ENCODE assay signal across 8 mouse cellular contexts in genomic region chr2:132251911-132252310, GRCm38 (mm10). TPM values are rescaled to one million over a fixed set of nuclear protein-coding genes. Genes with fewer than 3 reads are reported as not detected.
DNase-seq lines count a peak whose midpoint lies in the region; ATAC-seq and TF ChIP-seq lines count a peak whose summit lies in the region.

No protein-coding gene starts in this region.

- TF ChIP-seq CTCF in layer of hippocampus, adult 2 months (conservative IDR thresholded peaks at IDR 0.05): no peak

- peak overlapping the region; percentile 47 for H3K4me2 ChIP-seq in embryonic facial prominence, embryonic 12.5 days (replicated peaks)
- peak overlapping the region; percentile 68 for H3K4me2 ChIP-seq in intestine, embryonic 15.5 days (replicated peaks)
- peak overlapping the region; percentile 66 for H3K4me2 ChIP-seq in myocyte (ENCODE audit: low read depth)

- peaks cover 21% of the 10 kb centered on the region for H3K36me3 ChIP-seq in embryonic facial prominence, embryonic 12.5 days
- H3K36me3 ChIP-seq in intestine, embryonic 15.5 days: 0 out of 2 replicates have a peak, but pooled peaks cover 3% of the 10 kb centered on the region
- H3K36me3 ChIP-seq in myocyte (ENCODE audit: control insufficient read depth, insufficient read depth): peaks cover 9% of the 10 kb centered on the region

- H3K9ac ChIP-seq in embryonic facial prominence, embryonic 12.5 days: peak overlapping the region; percentile 50
- H3K9ac ChIP-seq in intestine, embryonic 15.5 days: peak overlapping the region; percentile 57

- H3K9me3 ChIP-seq in embryonic facial prominence, embryonic 12.5 days: no peaks in the 10 kb centered on the region
- no peaks in the 10 kb centered on the region for H3K9me3 ChIP-seq in intestine, embryonic 15.5 days

- 13% methylated on average over 8 of the region's 8 CpGs for WGBS in embryonic facial prominence, embryonic 12.5 days
- 7% methylated on average over 8 of the region's 8 CpGs for WGBS in intestine, embryonic 15.5 days

- no peaks in the 10 kb centered on the region for H3K27me3 ChIP-seq in embryonic facial prominence, embryonic 12.5 days
- H3K27me3 ChIP-seq in intestine, embryonic 15.5 days (replicated peaks): no peaks in the 10 kb centered on the region
- H3K27me3 ChIP-seq in myocyte (ENCODE audit: control insufficient read depth, insufficient read depth, insufficient read length): no peaks in the 10 kb centered on the region

- no peak overlapping the region for H3K27ac ChIP-seq in layer of hippocampus, adult 2 months
- peak overlapping the region; percentile 81; the same call in 1 of the 2 replicates for H3K27ac ChIP-seq in embryonic facial prominence, embryonic 12.5 days
- H3K27ac ChIP-seq in intestine, embryonic 15.5 days: no peak overlapping the region

- H3K4me1 ChIP-seq in embryonic facial prominence, embryonic 12.5 days: peaks cover 15% of the 10 kb centered on the region; the same call in 1 of the 2 replicates
- peaks cover 9% of the 10 kb centered on the region for H3K4me1 ChIP-seq in intestine, embryonic 15.5 days (replicated peaks)

- no peak for ATAC-seq in embryonic facial prominence, embryonic 12.5 days (ENCODE audit: insufficient number of reproducible peaks, insufficient read depth, low FRiP score, low TSS enrichment)
- ATAC-seq in intestine, embryonic 15.5 days: no peak

- H3K79me2 ChIP-seq in myocyte (ENCODE audit: control insufficient read depth, insufficient read depth): peaks cover 38% of the 10 kb centered on the region

- no peak for TF ChIP-seq POLR2A in myocyte (IDR thresholded peaks at IDR 0.05; ENCODE audit: insufficient read length, low read depth)

- no peak overlapping the region for H3ac ChIP-seq in myocyte (ENCODE audit: control insufficient read depth, insufficient read length)

- DNase-seq in layer of hippocampus, adult 2 months (ENCODE audit: low spot score in 2 of 2): no peak
- no peak for DNase-seq in layer of hippocampus, postnatal 36 days
- DNase-seq in thymus, adult 18-20 months: no peak
- no peak for DNase-seq in urinary bladder, postnatal 10 days (ENCODE audit: low spot score)
- DNase-seq in cerebellum, postnatal 4 days (ENCODE audit: low spot score in 2 of 2): no peak

- H3K4me3 ChIP-seq in layer of hippocampus, adult 2 months: peak overlapping the region; percentile 75
- H3K4me3 ChIP-seq in embryonic facial prominence, embryonic 12.5 days: peak overlapping the region; percentile 50
- H3K4me3 ChIP-seq in intestine, embryonic 15.5 days (replicated peaks): peak overlapping the region; percentile 62
- peak overlapping the region; percentile 79 for H3K4me3 ChIP-seq in myocyte

TF ChIP-seq in myocyte, 11 proteins besides CTCF, POLR2A, EP300 and RAD21:
- TF ChIP-seq CEBPB (IDR thresholded peaks at IDR 0.05; ENCODE audit: insufficient read depth, poor library complexity, severe bottlenecking) (no peak), REST (IDR thresholded peaks at IDR 0.05; ENCODE audit: insufficient read depth, insufficient read length) (no peak), TCF12 (IDR thresholded peaks at IDR 0.05; ENCODE audit: insufficient read depth, poor library complexity, severe bottlenecking) (no peak), MYOD1 (IDR thresholded peaks at IDR 0.05; ENCODE audit: control insufficient read depth in 1 of 3, insufficient read length in 2 of 3, low read depth in 2 of 3) (no peak), E2F4 (IDR thresholded peaks at IDR 0.05; ENCODE audit: insufficient read depth) (no peak), SRF (IDR thresholded peaks at IDR 0.05; ENCODE audit: control insufficient read depth, insufficient read length, low read depth) (no peak), POLR2AphosphoS2 (IDR thresholded peaks at IDR 0.05; ENCODE audit: insufficient read length, low read depth) (no peak), MYOG (IDR thresholded peaks at IDR 0.05; ENCODE audit: control insufficient read depth in 1 of 3, insufficient read depth in 1 of 3, insufficient read length in 2 of 3, low read depth in 2 of 3) (no peak), USF1 (IDR thresholded peaks at IDR 0.05; ENCODE audit: low read depth) (no peak), MAX (IDR thresholded peaks at IDR 0.05; ENCODE audit: low read depth) (no peak), TCF3 (IDR thresholded peaks at IDR 0.05; ENCODE audit: insufficient read length, low read depth) (no peak)

RNA-seq across cellular contexts. Expression of gene Pcna, which starts 1.2 kb away (rescaled TPM):
- total RNA-seq in layer of hippocampus, adult 2 months (2021): 10 to 100 TPM; 47.2 to 51.9 TPM
- 10 to 100 TPM; 47.3 to 52.9 TPM for total RNA-seq in layer of hippocampus, postnatal 36 days (2021)
- 259 and 261 TPM in 2 replicates for polyA plus RNA-seq in embryonic facial prominence, embryonic 12.5 days (2016; fragmentation: Nextera tagmentation; extraction: Ambion mirVana)
- 247 and 259 TPM in 2 replicates for polyA plus RNA-seq in intestine, embryonic 15.5 days (2015; fragmentation: Nextera tagmentation; extraction: Ambion mirVana)
- 65.5 TPM for polyA plus RNA-seq in myocyte (2012; fragmentation: generic; extraction: Trizol)

RNA-seq across cellular contexts. Expression of gene Tmem230, which starts 4.3 kb away (rescaled TPM):
- total RNA-seq in layer of hippocampus, adult 2 months (2021): 10 to 100 TPM; 30.3 to 32.9 TPM
- total RNA-seq in layer of hippocampus, postnatal 36 days (2021): 10 to 100 TPM; 31.7 to 32.2 TPM
- polyA plus RNA-seq in embryonic facial prominence, embryonic 12.5 days (2016; fragmentation: Nextera tagmentation; extraction: Ambion mirVana): 47.6 and 54.8 TPM in 2 replicates
- polyA plus RNA-seq in intestine, embryonic 15.5 days (2015; fragmentation: Nextera tagmentation; extraction: Ambion mirVana): 42.5 and 43.3 TPM in 2 replicates
- polyA plus RNA-seq in myocyte (2012; fragmentation: generic; extraction: Trizol): 76.6 TPM

RNA-seq across cellular contexts. Expression of gene Cds2, which starts 11.0 kb away (rescaled TPM):
- 100 to 1,000 TPM; 257 to 258 TPM for total RNA-seq in layer of hippocampus, adult 2 months (2021)
- total RNA-seq in layer of hippocampus, postnatal 36 days (2021): 100 to 1,000 TPM; 255 to 262 TPM
- polyA plus RNA-seq in embryonic facial prominence, embryonic 12.5 days (2016; fragmentation: Nextera tagmentation; extraction: Ambion mirVana): 30.1 and 32.7 TPM in 2 replicates
- 19.9 and 25.1 TPM in 2 replicates for polyA plus RNA-seq in intestine, embryonic 15.5 days (2015; fragmentation: Nextera tagmentation; extraction: Ambion mirVana)
- polyA plus RNA-seq in myocyte (2012; fragmentation: generic; extraction: Trizol): 30.3 TPM
